Mouse (Mus musculus) heart, adult 2 months (tissue): ENCODE results near the gene Plxna4.

Experiments
- CTCF ChIP-seq: fragments of 200-600 bp; IDR thresholded peaks from 2 replicates; pipeline ENCODE4 v1.8.1; 2022; ENCODE audit warnings: antibody characterized with exemption, mild to moderate bottlenecking, moderate library complexity
- EP300 ChIP-seq: fragments of 200-500 bp; IDR thresholded peaks from 2 replicates; pipeline ENCODE4 v1.6.1; 2011; ENCODE audit warnings: low read depth, low read length, control low read depth; ENCODE audit not compliant: insufficient read depth
- POLR2A ChIP-seq: fragments of 200-500 bp; IDR thresholded peaks from 2 replicates; pipeline ENCODE4 v1.6.1; 2011; ENCODE audit warnings: mild to moderate bottlenecking, low read depth, low read length, control low read depth; ENCODE audit not compliant: insufficient read depth

GRCm38 (mm10) chr6:32475958-32476357 lies 112.0 kb downstream of the Plxna4 start:
- TF ChIP-seq POLR2A (no peak), CTCF (no peak), EP300 (no peak)
